Mouse (Mus musculus) forebrain, embryonic 13.5 days (tissue): ENCODE measurements around the gene Olfr259. TPM values are rescaled to one million over a fixed set of nuclear protein-coding genes. Genes with fewer than 3 reads are reported as not detected.

Experiments used
- ATAC-seq: fragments of 200-750 bp; cut with Nextera tagmentation; 2 replicates; pipeline ENCODE4 v1.8.0; 2017
- H3K27ac ChIP-seq: fragments of 300-500 bp; sonication (generic); 2 replicates; pipeline ENCODE4 v1.5.1; 2015; ENCODE audit warnings: inconsistent platforms, mild to moderate bottlenecking, moderate library complexity
- H3K27me3 ChIP-seq: fragments of 300-500 bp; sonication (generic); 2 replicates; pipeline ENCODE4 v1.6.1; 2015; ENCODE audit warnings: mild to moderate bottlenecking, inconsistent platforms
- H3K36me3 ChIP-seq: fragments of 300-500 bp; sonication (generic); 2 replicates; pipeline ENCODE4 v1.6.1; 2015; ENCODE audit warnings: mild to moderate bottlenecking, inconsistent platforms; ENCODE audit not compliant: poor library complexity, severe bottlenecking
- H3K4me1 ChIP-seq: fragments of 300-500 bp; sonication (generic); 2 replicates; pipeline ENCODE4 v1.6.1; 2015; ENCODE audit warnings: inconsistent platforms
- H3K4me2 ChIP-seq: fragments of 300-500 bp; sonication (generic); 2 replicates; pipeline ENCODE4 v1.6.1; 2015; ENCODE audit warnings: inconsistent platforms, mild to moderate bottlenecking, moderate library complexity
- H3K4me3 ChIP-seq: fragments of 300-500 bp; sonication (generic); 2 replicates; pipeline ENCODE4 v1.5.1; 2015; ENCODE audit warnings: mild to moderate bottlenecking, inconsistent platforms
- H3K9ac ChIP-seq: fragments of 300-500 bp; sonication (generic); 2 replicates; pipeline ENCODE4 v1.6.1; 2015; ENCODE audit warnings: mild to moderate bottlenecking, inconsistent platforms
- H3K9me3 ChIP-seq: fragments of 300-500 bp; sonication (generic); replicated peaks from 2 replicates; pipeline ENCODE4 v1.6.1; 2016; ENCODE audit warnings: inconsistent platforms
- WGBS: fragments of 180-500 bp; shearing (Covaris S2); methylation state at CpG from one replicate; pipeline ENCODE4 v1.1.7; 2015; 5-methylcytosine and 5-hydroxymethylcytosine counted together
- polyA plus RNA-seq: library from polyadenylated mRNA; unstranded; fragments of >200 nt; fragmentation: Nextera tagmentation; extraction: Ambion mirVana; gene quantifications from 2 replicates; pipeline ENCODE4 v1.2.1, GENCODE M21; 2015

Gene Olfr259
- polyA plus RNA-seq, result not detected in 2 replicates

DNA sequence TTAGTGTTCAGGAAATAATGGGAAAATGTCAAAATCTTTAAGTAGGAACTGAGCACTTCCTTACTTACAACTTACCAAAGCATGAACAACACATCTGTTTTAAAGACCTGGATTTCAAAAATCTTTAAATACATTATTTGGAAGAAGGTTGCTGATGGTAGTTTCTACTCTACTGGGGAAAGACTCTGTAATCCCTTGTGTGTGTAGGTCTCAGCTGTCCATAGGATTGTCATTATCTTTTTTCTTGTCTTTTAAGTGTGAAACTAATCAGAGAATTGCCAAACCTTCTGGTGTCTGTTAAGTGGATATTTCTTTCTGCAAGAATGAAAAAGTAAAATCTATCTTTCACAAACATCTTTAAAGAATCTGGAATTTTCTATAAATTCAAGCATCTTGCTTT is at the start of gene Olfr259:
Gene Olfr259, minus strand, starts transcription at position 101 of the 400 bp plus-strand sequence.
- no peaks in the 10 kb centered on the region for H3K27me3 ChIP-seq
- no peak within 1 kb of the TSS for H3K4me3 ChIP-seq
- H3K27ac ChIP-seq, result no peak within 1 kb of the TSS
- no peaks in the 10 kb centered on the region for H3K9me3 ChIP-seq
- H3K4me1 ChIP-seq, result no peaks in the 10 kb centered on the region
- ATAC-seq, result no peak
- H3K36me3 ChIP-seq, result no peaks in the 10 kb centered on the region
- H3K4me2 ChIP-seq, result no peak within 1 kb of the TSS
- no peak within 1 kb of the TSS for H3K9ac ChIP-seq

DNA sequence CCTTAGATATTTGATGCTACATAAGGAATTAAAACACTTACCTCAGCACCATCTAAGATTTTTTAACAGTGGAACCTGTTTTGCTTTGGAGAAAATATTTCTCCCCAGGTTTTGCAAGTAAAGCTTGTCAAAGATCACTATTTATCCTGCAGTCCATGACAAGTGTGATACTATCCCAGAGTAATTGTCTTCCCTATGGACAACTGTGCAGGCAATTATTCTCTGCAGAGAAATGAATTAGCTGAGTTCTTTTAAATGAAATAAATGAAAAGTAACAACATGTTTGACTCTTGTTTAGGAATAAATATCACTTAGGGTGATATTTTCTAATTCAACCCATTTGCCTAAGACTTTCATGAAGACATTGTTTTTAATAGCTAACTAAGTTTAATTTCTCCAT is 38.2 kb upstream of the Olfr259 start, which contains the start of gene Olfr1111:
Gene Olfr1111, minus strand, starts transcription at position 101 of the 400 bp plus-strand sequence.
- no peaks in the 10 kb centered on the region for H3K36me3 ChIP-seq
- H3K9ac ChIP-seq, result no peak within 1 kb of the TSS
- no peak for ATAC-seq

DNA sequence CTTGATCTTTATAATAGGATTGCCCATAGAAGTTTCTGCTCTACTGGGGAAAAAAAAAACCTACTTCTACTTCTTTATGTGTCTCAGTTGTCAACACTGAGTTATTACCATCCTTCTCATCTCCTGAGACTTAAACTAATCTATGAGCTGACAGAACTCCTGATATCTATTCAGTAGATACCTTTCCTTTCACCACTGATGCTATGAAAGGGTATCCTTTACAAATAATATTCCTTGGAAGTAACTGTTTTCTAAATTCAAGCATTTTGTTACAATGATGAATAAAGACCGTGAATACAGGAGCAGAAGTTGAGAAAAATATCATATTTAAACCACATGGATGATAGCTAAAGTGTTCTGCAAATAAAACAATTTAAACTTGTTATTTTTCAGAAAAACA is 25.8 kb upstream of the Olfr259 start, which contains the start of gene Olfr1110:
Gene Olfr1110, minus strand, starts transcription at position 101 of the 400 bp plus-strand sequence.
- no peak within 1 kb of the TSS for H3K27ac ChIP-seq
- H3K4me2 ChIP-seq, result no peak within 1 kb of the TSS
- H3K4me1 ChIP-seq, result no peaks in the 10 kb centered on the region
- H3K9ac ChIP-seq, result no peak within 1 kb of the TSS
- no peaks in the 10 kb centered on the region for H3K36me3 ChIP-seq
- H3K27me3 ChIP-seq, result no peaks in the 10 kb centered on the region
- no peak for ATAC-seq
- H3K9me3 ChIP-seq, result no peaks in the 10 kb centered on the region
- 84% methylated on average over 1 of the region's 1 CpGs for WGBS
- H3K4me3 ChIP-seq, result no peak within 1 kb of the TSS

More for the DNA sequence above, 38.2 kb upstream of the Olfr259 start, which contains the start of gene Olfr1111:
- Histone ChIP-seq H3K27ac (no peak within 1 kb of the TSS), H3K4me1 (no peaks in the 10 kb centered on the region), H3K9me3 (no peaks in the 10 kb centered on the region), H3K4me2 (no peak within 1 kb of the TSS), H3K4me3 (no peak within 1 kb of the TSS), H3K27me3 (no peaks in the 10 kb centered on the region)

DNA sequence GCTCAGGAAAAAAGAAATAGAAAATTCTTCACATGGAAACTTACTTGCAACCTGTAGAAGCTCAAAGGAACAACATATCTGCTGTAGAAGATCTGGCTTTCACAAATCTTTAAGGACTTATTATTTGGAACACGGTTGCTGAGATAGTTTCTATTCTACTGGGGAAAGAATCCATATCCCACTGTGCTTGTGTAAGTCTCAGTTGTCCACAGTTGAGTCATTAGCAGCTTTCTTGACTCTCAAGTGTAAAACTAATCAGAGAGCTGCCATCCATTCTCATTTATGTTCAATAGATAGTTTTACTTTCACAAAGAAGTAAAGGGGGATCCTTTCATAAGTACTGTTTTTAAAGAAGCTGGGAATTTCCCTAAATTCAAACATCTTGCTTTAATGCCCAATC is 18.5 kb downstream of the Olfr259 start, which contains the start of gene Olfr1109:
Gene Olfr1109, minus strand, starts transcription at position 101 of the 400 bp plus-strand sequence.
- Histone ChIP-seq H3K9ac (no peak within 1 kb of the TSS), H3K27me3 (no peaks in the 10 kb centered on the region), H3K4me2 (no peak within 1 kb of the TSS), H3K4me1 (no peaks in the 10 kb centered on the region), H3K27ac (no peak within 1 kb of the TSS), H3K9me3 (no peaks in the 10 kb centered on the region), H3K36me3 (no peaks in the 10 kb centered on the region), H3K4me3 (no peak within 1 kb of the TSS)
- WGBS, result 18% methylated on average over 1 of the region's 1 CpGs
- no peak for ATAC-seq

DNA sequence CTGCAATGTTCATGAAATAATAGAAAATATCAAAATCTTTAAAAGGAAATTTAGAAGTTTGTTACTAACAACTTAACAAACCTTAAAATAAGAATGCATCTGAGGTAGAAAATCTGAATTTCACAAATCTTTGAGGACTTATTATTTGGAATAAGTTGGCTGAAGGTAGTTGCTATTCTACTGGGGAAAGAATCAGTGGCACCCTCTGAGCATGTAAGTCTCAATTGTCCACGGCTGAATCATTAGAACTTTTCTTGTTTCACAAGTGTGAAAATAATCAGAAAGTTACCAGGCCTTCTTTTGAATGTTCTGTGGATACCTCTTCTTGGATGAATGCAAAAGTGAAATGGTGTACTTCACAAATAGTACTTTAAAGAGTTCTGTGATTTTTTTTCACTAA is 38.6 kb downstream of the Olfr259 start, which contains the start of gene Olfr1107:
Gene Olfr1107, minus strand, starts transcription at position 101 of the 400 bp plus-strand sequence.
- Histone ChIP-seq H3K36me3 (no peaks in the 10 kb centered on the region), H3K4me2 (no peak within 1 kb of the TSS), H3K27ac (no peak within 1 kb of the TSS), H3K9ac (no peak within 1 kb of the TSS), H3K9me3 (no peaks in the 10 kb centered on the region), H3K4me1 (no peaks in the 10 kb centered on the region), H3K27me3 (no peaks in the 10 kb centered on the region), H3K4me3 (no peak within 1 kb of the TSS)
- no peak for ATAC-seq
- WGBS, result 79% methylated on average over 1 of the region's 1 CpGs

Other genes with a start within 250 kb of the Olfr259 start
- not detected in 2 replicates for gene Gm13723, start 239.8 kb downstream of the Olfr259 start, polyA plus RNA-seq
- gene Olfr1097, start 222.4 kb downstream of the Olfr259 start, polyA plus RNA-seq, result not detected in 2 replicates
- gene Olfr1098, start 190.0 kb downstream of the Olfr259 start, polyA plus RNA-seq, result not detected in 2 replicates
- not detected in 2 replicates for gene Olfr1099, start 153.9 kb downstream of the Olfr259 start, polyA plus RNA-seq
- gene Olfr1100, start 134.6 kb downstream of the Olfr259 start, polyA plus RNA-seq, result not detected in 2 replicates
- gene Olfr1101, start 123.3 kb downstream of the Olfr259 start, polyA plus RNA-seq, result not detected in 2 replicates
- gene Olfr1102, start 116.2 kb downstream of the Olfr259 start, polyA plus RNA-seq, result not detected in 2 replicates
- gene Olfr1104, start 87.5 kb downstream of the Olfr259 start, polyA plus RNA-seq, result not detected in 2 replicates
- not detected in 2 replicates for gene Olfr1105, start 78.0 kb downstream of the Olfr259 start, polyA plus RNA-seq
- gene Olfr1106, start 62.3 kb downstream of the Olfr259 start, polyA plus RNA-seq, result not detected in 2 replicates
- not detected in 2 replicates for gene Olfr1107, start 38.8 kb downstream of the Olfr259 start, polyA plus RNA-seq
- not detected in 2 replicates for gene Olfr1109, start 18.6 kb downstream of the Olfr259 start, polyA plus RNA-seq
- not detected in 2 replicates for gene Olfr1110, start 25.7 kb upstream of the Olfr259 start, polyA plus RNA-seq
- not detected in 2 replicates for gene Olfr1111, start 38.1 kb upstream of the Olfr259 start, polyA plus RNA-seq
- not detected in 2 replicates for gene Olfr1112, start 73.2 kb upstream of the Olfr259 start, polyA plus RNA-seq
- not detected in 2 replicates for gene Olfr1113, start 94.4 kb upstream of the Olfr259 start, polyA plus RNA-seq
- gene Olfr1115, start 133.4 kb upstream of the Olfr259 start, polyA plus RNA-seq, result not detected in 2 replicates
- gene Olfr1116, start 153.0 kb upstream of the Olfr259 start, polyA plus RNA-seq, result not detected in 2 replicates
- gene Olfr1118, start 193.0 kb upstream of the Olfr259 start, polyA plus RNA-seq, result not detected in 2 replicates
- not detected in 2 replicates for gene Olfr1120, start 240.2 kb upstream of the Olfr259 start, polyA plus RNA-seq